ENCODE assay signal across 12 mouse cellular contexts in genomic region chr11:46326271-46327015, GRCm38 (mm10). TPM values are rescaled to one million over a fixed set of nuclear protein-coding genes. Genes with fewer than 3 reads are reported as not detected.
DNase-seq lines count a peak whose midpoint lies in the region; ATAC-seq lines count a peak whose summit lies in the region.
"Had no signal": no experiment of that assay in that cellular context is flagged by ENCODE, and none has a peak within 500 bp of the region (broad histone marks: within the 10 kb centered on the region; RNA-seq: fewer than 3 reads in every experiment).

No protein-coding gene starts in this region.

- peak; percentile 89 for DNase-seq in CD4-positive, CD25-positive, alpha-beta regulatory T cell, adult 2 months (ENCODE audit: low read depth, low spot score)
- DNase-seq in adrenal gland, postnatal 10 days: peak; percentile 28
- DNase-seq in thymus, postnatal 0 days (ENCODE audit: low spot score): peak; percentile 88
- no peak for DNase-seq in forebrain, embryonic 14.5 days (ENCODE audit: low spot score)
- DNase-seq in right cerebral cortex, adult 2 months (ENCODE audit: low spot score in 2 of 2): no peak
- no peak for DNase-seq in left cerebral cortex, postnatal 14 days (ENCODE audit: low spot score in 2 of 2)
- DNase-seq: cerebellum, postnatal 25 days; kidney, adult 9 months; lung, postnatal 14 days had no signal

- intact Hi-C loops in left cerebral cortex, postnatal 14 days (cut with DNase I): no loop called here

- no peaks in the 10 kb centered on the region for H3K36me3 ChIP-seq in forebrain, embryonic 14.5 days (ENCODE audit: control insufficient read depth, insufficient read depth, low read length)
- H3K36me3 ChIP-seq: heart, embryonic 12.5 days had no signal

- H3K4me2 ChIP-seq in forebrain, embryonic 14.5 days (ENCODE audit: low read length): no peak overlapping the region
- H3K4me2 ChIP-seq: heart, embryonic 12.5 days; hindbrain, embryonic 14.5 days had no signal

- peak; percentile 89 for ATAC-seq in megakaryocyte progenitor cell, adult 5-6 weeks (replicated peaks; ENCODE audit: poor library complexity)
- no peak for ATAC-seq in forebrain, embryonic 14.5 days

- no peaks in the 10 kb centered on the region for H3K27me3 ChIP-seq in forebrain, embryonic 14.5 days (replicated peaks; ENCODE audit: control insufficient read depth, insufficient read depth, low read length)
- H3K27me3 ChIP-seq: heart, embryonic 12.5 days had no signal

- H3K9ac ChIP-seq in forebrain, embryonic 14.5 days (ENCODE audit: low read length): no peak overlapping the region
- H3K9ac ChIP-seq: heart, embryonic 12.5 days; hindbrain, embryonic 14.5 days had no signal

- no peaks in the 10 kb centered on the region for H3K4me1 ChIP-seq in forebrain, embryonic 14.5 days (ENCODE audit: control insufficient read depth, insufficient read depth, low read length)
- H3K4me1 ChIP-seq: heart, embryonic 12.5 days had no signal

- 89% methylated on average over 16 of the region's 16 CpGs for WGBS in forebrain, embryonic 14.5 days

- H3K9me3 ChIP-seq in forebrain, embryonic 14.5 days (replicated peaks; ENCODE audit: control insufficient read depth, low read length): no peaks in the 10 kb centered on the region
- H3K9me3 ChIP-seq: heart, embryonic 12.5 days had no signal

- H3K27ac ChIP-seq in forebrain, embryonic 14.5 days (ENCODE audit: low read depth, low read length): no peak overlapping the region
- H3K27ac ChIP-seq: hindbrain, embryonic 14.5 days had no signal

- no peak overlapping the region for H3K4me3 ChIP-seq in forebrain, embryonic 14.5 days (ENCODE audit: low read depth, low read length)
- H3K4me3 ChIP-seq: heart, embryonic 12.5 days had no signal

RNA-seq across cellular contexts. Expression of gene Cyfip2, which starts 13.8 kb away (rescaled TPM):
- 10 to 100 TPM; 35.4 to 39.7 TPM for total RNA-seq in adrenal gland, postnatal 10 days (2021)
- 121 and 122 TPM in 2 replicates for total RNA-seq in megakaryocyte progenitor cell, adult 5-6 weeks (2015)
- 48.6 and 53.3 TPM in 2 replicates for total RNA-seq in megakaryocyte progenitor cell, adult 5-6 weeks (2017)
- polyA plus RNA-seq in thymus, postnatal 0 days (2015; fragmentation: Nextera tagmentation; extraction: Ambion mirVana): 62.7 and 67.6 TPM in 2 replicates
- polyA plus RNA-seq in forebrain, embryonic 14.5 days (2014; fragmentation: Nextera tagmentation; extraction: Ambion mirVana): 57.8 and 78.9 TPM in 2 replicates
- 100 to 1,000 TPM; 378 to 408 TPM for total RNA-seq in left cerebral cortex, postnatal 14 days (2021)

Comparison
In these comparisons a context has a peak if more than half of its experiments do, and no peak if none do; other contexts are left out.
1. DNase-seq: peak in CD4-positive, CD25-positive, alpha-beta regulatory T cell, adult 2 months (single experiment), adrenal gland, postnatal 10 days (single experiment) and thymus, postnatal 0 days (single experiment); none in forebrain, embryonic 14.5 days (single experiment), right cerebral cortex, adult 2 months (0 of 2) and left cerebral cortex, postnatal 14 days (0 of 2).